Mouse (Mus musculus): ENCODE measurements around the gene Ccser1.

DNA sequence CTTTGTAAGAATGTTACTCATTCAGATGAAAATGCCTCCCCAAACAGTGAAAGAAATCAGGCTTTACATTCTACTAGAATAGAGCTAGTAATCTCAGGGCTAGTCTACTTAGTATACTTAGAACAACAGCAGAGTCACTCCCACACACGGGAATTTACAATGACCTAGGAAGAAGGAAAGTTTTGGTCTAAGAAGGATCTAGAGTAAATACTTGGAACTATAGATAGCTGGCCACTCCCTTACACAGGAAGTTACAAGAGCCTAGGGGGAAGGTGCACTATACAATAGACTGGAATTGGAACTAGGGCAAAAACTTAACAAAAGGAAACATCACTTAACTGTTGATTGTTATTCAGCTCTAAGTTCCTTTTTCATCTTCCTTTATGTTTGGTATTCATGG lies 1041.7 kb downstream of the Ccser1 start:
- TF ChIP-seq CTCF (IDR thresholded peaks at IDR 0.05; ENCODE audit: low read depth, low read length) (no peak), POLR2A (IDR thresholded peaks at IDR 0.05; ENCODE audit: borderline replicate concordance, low read depth, low read length) (no peak)

Measured in bone marrow macrophage, adult 2 months (primary cell).